Mouse (Mus musculus) T-helper 17 cell (primary cell): Measurements from ENCODE around the gene Syncrip.

Experiments
- in situ Hi-C, 2 experiments: fragments of 300-600 bp; cut with MboI, MseI; formaldehyde crosslinking; loops; 1 replicate in 1 of 2; 2 replicates in 1 of 2; pipeline ENCODE4 v1.15.1; 2025; ENCODE audit warnings: high pct_unique_total_duplicates in 2 of 2

Gene Syncrip

GRCm38 (mm10) chr9:88492522-88492921, 10.1 kb upstream of the Syncrip start:
- in situ Hi-C loops = loop anchor here in 1 of 2 experiments (25.0 kb wide), 2 partner anchors 720 to 1620 kb away; partner anchors contain the start of genes Morf4l1 and Mthfs

- in situ Hi-C loops = loop anchor here (5.0 to 25.0 kb wide), 3 partner anchors 38 to 1628 kb away; partner anchors contain the start of genes Morf4l1 (in 1 of the 2) and Mthfs (in 1 of the 2)
Observed at GRCm38 (mm10) chr9:88484531-88484930, 2.2 kb upstream of the Syncrip start.

- in situ Hi-C loops = loop anchor here (5.0 to 25.0 kb wide), 3 partner anchors 39 to 1629 kb away; partner anchors contain the start of genes Morf4l1 (in 1 of the 2) and Mthfs (in 1 of the 2)
Observed at GRCm38 (mm10) chr9:88482829-88483396, 539 bp upstream of the Syncrip start.

GRCm38 (mm10) chr9:88481791-88482160, 598 bp downstream of the Syncrip start:
- in situ Hi-C loops = loop anchor here (5.0 to 25.0 kb wide), 3 partner anchors 41 to 1631 kb away; partner anchors contain the start of genes Morf4l1 (in 1 of the 2) and Mthfs (in 1 of the 2)

- in situ Hi-C loops = loop anchor here (5.0 to 25.0 kb wide), 3 partner anchors 41 to 1631 kb away; partner anchors contain the start of genes Morf4l1 (in 1 of the 2) and Mthfs (in 1 of the 2)
Observed at GRCm38 (mm10) chr9:88481061-88481790, 1.1 kb downstream of the Syncrip start.

- in situ Hi-C loops = loop anchor here (5.0 to 25.0 kb wide), 3 partner anchors 42 to 1632 kb away; partner anchors contain the start of genes Morf4l1 (in 1 of the 2) and Mthfs (in 1 of the 2)
Observed at GRCm38 (mm10) chr9:88480120-88480519, 2.3 kb downstream of the Syncrip start.

- in situ Hi-C loops = loop anchor here in 1 of 2 experiments (25.0 kb wide), 2 partner anchors 736 to 1636 kb away; partner anchors contain the start of genes Morf4l1 and Mthfs
Observed at GRCm38 (mm10) chr9:88476138-88476537, 6.2 kb downstream of the Syncrip start.

GRCm38 (mm10) chr9:88461017-88461416, 21.4 kb downstream of the Syncrip start:
- in situ Hi-C loops = loop anchor here in 1 of 2 experiments (25.0 kb wide), 1 partner anchor 1651 kb away; the partner anchor contains the start of gene Morf4l1

GRCm38 (mm10) chr9:88439991-88440390, 42.4 kb downstream of the Syncrip start:
- in situ Hi-C loops = no loop called here

- in situ Hi-C loops = no loop called here
Observed at GRCm38 (mm10) chr9:88439238-88439600, 43.2 kb downstream of the Syncrip start.

- in situ Hi-C loops = no loop called here
Observed at GRCm38 (mm10) chr9:88438555-88439237, 43.7 kb downstream of the Syncrip start, which contains the start of gene Snx14. Gene Snx14 (minus strand): TSS chr9:88438958.

GRCm38 (mm10) chr9:88438237-88438554, 44.2 kb downstream of the Syncrip start:
- in situ Hi-C loops = no loop called here

- in situ Hi-C loops = no loop called here
Observed at GRCm38 (mm10) chr9:88437342-88438236, 44.8 kb downstream of the Syncrip start.

- in situ Hi-C loops = no loop called here
Observed at GRCm38 (mm10) chr9:88424356-88424755, 58.0 kb downstream of the Syncrip start.

- in situ Hi-C loops = no loop called here
Observed at GRCm38 (mm10) chr9:88422428-88422827, 59.9 kb downstream of the Syncrip start.

GRCm38 (mm10) chr9:88416752-88417151, 65.6 kb downstream of the Syncrip start:
- in situ Hi-C loops = no loop called here

GRCm38 (mm10) chr9:88409978-88410377, 72.4 kb downstream of the Syncrip start:
- in situ Hi-C loops = no loop called here

- in situ Hi-C loops = no loop called here
Observed at GRCm38 (mm10) chr9:88404515-88404914, 77.9 kb downstream of the Syncrip start.

- in situ Hi-C loops = no loop called here
Observed at GRCm38 (mm10) chr9:88404088-88404487, 78.3 kb downstream of the Syncrip start.

GRCm38 (mm10) chr9:88398461-88398860, 83.9 kb downstream of the Syncrip start:
- in situ Hi-C loops = loop anchor here in 1 of 2 experiments (5.0 to 10.0 kb wide), 2 partner anchors 156 to 1134 kb away; no protein-coding TSS in a partner anchor
